Mouse (Mus musculus) megakaryocyte progenitor cell, adult 5-6 weeks (primary cell): ENCODE measurements around the gene Zfp36l2. TPM values are rescaled to one million over a fixed set of nuclear protein-coding genes. Genes with fewer than 3 reads are reported as not detected.

Experiments used
- ATAC-seq: replicated peaks from 2 replicates; pipeline ENCODE4 v1.8.0; 2016; ENCODE audit warnings: mild to moderate bottlenecking, moderate TSS enrichment, inconsistent platforms; ENCODE audit not compliant: poor library complexity
- total RNA-seq, 2 experiments: library from RNA; stranded (forward) in 1 of 2; stranded (reverse) in 1 of 2; fragments of 157-497, 149-512 nt in 1 of 2; fragments of 200-1000 nt in 1 of 2; gene quantifications; 2 replicates each; pipeline versions ENCODE4 v1.2.3 to v1.2.4; 2015 to 2017

Zfp36l2 gene
- total RNA-seq, 2 experiments from 2014 or later = 98.9 to 286 TPM

GRCm38 (mm10) chr17:84136669-84137392 is 50.9 kb downstream of the Zfp36l2 start:
- ATAC-seq = peak; percentile 9; the same call in 1 of the 2 replicates

GRCm38 (mm10) chr17:84136217-84136616 is 51.5 kb downstream of the Zfp36l2 start:
- no peak for ATAC-seq

GRCm38 (mm10) chr17:84135243-84135642 is 52.5 kb downstream of the Zfp36l2 start:
- ATAC-seq = peak; percentile 38
